Mouse (Mus musculus): ENCODE measurements around the gene Snca. TPM values are rescaled to one million over a fixed set of nuclear protein-coding genes. Genes with fewer than 3 reads are reported as not detected.

The Snca gene
- polyA plus RNA-seq, 1 experiment from 2014 or later = 425 TPM

- ATAC-seq (ENCODE audit: low read depth) (no peak), DNase-seq (no peak)
- Histone ChIP-seq H3K4me2 (no peak overlapping the region), H3K36me3 (peaks cover 47% of the 10 kb centered on the region), H3K27ac (no peak overlapping the region), H3K4me1 (replicated peaks) (no peaks in the 10 kb centered on the region), H3K4me3 (replicated peaks) (no peak overlapping the region), H3K9ac (no peak overlapping the region), H3K27me3 (no peaks in the 10 kb centered on the region), H3K9me3 (replicated peaks) (no peaks in the 10 kb centered on the region)
- 84% methylated on average over 1 of the region's 1 CpGs for WGBS (ENCODE audit: insufficient replicate concordance)
These were observed 42.7 kb downstream of the Snca start for GRCm38 (mm10) chr6:60786955-60787354.

- Histone ChIP-seq H3K4me2 (no peak overlapping the region), H3K27me3 (no peaks in the 10 kb centered on the region), H3K4me1 (replicated peaks) (no peaks in the 10 kb centered on the region), H3K4me3 (replicated peaks) (no peak overlapping the region), H3K27ac (no peak overlapping the region), H3K36me3 (peaks cover 38% of the 10 kb centered on the region), H3K9ac (no peak overlapping the region), H3K9me3 (replicated peaks) (no peaks in the 10 kb centered on the region)
- 85% methylated on average over 1 of the region's 1 CpGs for WGBS (ENCODE audit: insufficient replicate concordance)
- no peak for ATAC-seq (ENCODE audit: low read depth)
- DNase-seq = no peak
These were observed 57.8 kb downstream of the Snca start for GRCm38 (mm10) chr6:60771899-60772298.

- H3K27me3 ChIP-seq = no peaks in the 10 kb centered on the region
- no peak for DNase-seq
- no peak overlapping the region for H3K4me3 ChIP-seq (replicated peaks)
- no peak overlapping the region for H3K4me2 ChIP-seq
- peaks cover 33% of the 10 kb centered on the region for H3K36me3 ChIP-seq
- no peak overlapping the region for H3K27ac ChIP-seq
- WGBS (ENCODE audit: insufficient replicate concordance) = 76% methylated on average over 3 of the region's 3 CpGs
- no peaks in the 10 kb centered on the region for H3K9me3 ChIP-seq (replicated peaks)
- ATAC-seq (ENCODE audit: low read depth) = no peak
- H3K4me1 ChIP-seq (replicated peaks) = no peaks in the 10 kb centered on the region
- H3K9ac ChIP-seq = no peak overlapping the region
These were observed 64.0 kb downstream of the Snca start for GRCm38 (mm10) chr6:60765696-60766095.

- Histone ChIP-seq H3K4me3 (replicated peaks) (no peak overlapping the region), H3K4me1 (replicated peaks) (no peaks in the 10 kb centered on the region), H3K9me3 (replicated peaks) (no peaks in the 10 kb centered on the region), H3K27me3 (no peaks in the 10 kb centered on the region), H3K27ac (no peak overlapping the region), H3K4me2 (no peak overlapping the region), H3K36me3 (peaks cover 29% of the 10 kb centered on the region), H3K9ac (no peak overlapping the region)
- WGBS (ENCODE audit: insufficient replicate concordance) = 91% methylated on average over 4 of the region's 4 CpGs
- ATAC-seq (ENCODE audit: low read depth) (no peak), DNase-seq (no peak)
These were observed 66.8 kb downstream of the Snca start for GRCm38 (mm10) chr6:60762864-60763263.

- WGBS (ENCODE audit: insufficient replicate concordance) = 70% methylated on average over 2 of the region's 2 CpGs
These were observed 67.9 kb downstream of the Snca start for GRCm38 (mm10) chr6:60761710-60762109.

GRCm38 (mm10) chr6:60754975-60755374 lies 74.7 kb downstream of the Snca start:
- H3K36me3 ChIP-seq = peaks cover 19% of the 10 kb centered on the region
- H3K4me2 ChIP-seq = no peak overlapping the region
- no peak overlapping the region for H3K9ac ChIP-seq
- 71% methylated on average over 1 of the region's 1 CpGs for WGBS (ENCODE audit: insufficient replicate concordance)
- H3K27me3 ChIP-seq = no peaks in the 10 kb centered on the region
- H3K27ac ChIP-seq = no peak overlapping the region
- no peaks in the 10 kb centered on the region for H3K4me1 ChIP-seq (replicated peaks)
- no peaks in the 10 kb centered on the region for H3K9me3 ChIP-seq (replicated peaks)
- H3K4me3 ChIP-seq (replicated peaks) = no peak overlapping the region
- no peak for ATAC-seq (ENCODE audit: low read depth)
- no peak for DNase-seq

More at GRCm38 (mm10) chr6:60761710-60762109, 67.9 kb downstream of the Snca start:
- Histone ChIP-seq H3K27me3 (no peaks in the 10 kb centered on the region), H3K4me1 (replicated peaks) (no peaks in the 10 kb centered on the region), H3K9ac (no peak overlapping the region), H3K4me2 (no peak overlapping the region), H3K36me3 (peaks cover 23% of the 10 kb centered on the region), H3K9me3 (replicated peaks) (no peaks in the 10 kb centered on the region), H3K27ac (no peak overlapping the region), H3K4me3 (replicated peaks) (no peak overlapping the region)
- no peak for DNase-seq
- no peak for ATAC-seq (ENCODE audit: low read depth)

GRCm38 (mm10) chr6:60745965-60746364 lies 83.7 kb downstream of the Snca start:
- Histone ChIP-seq H3K4me3 (replicated peaks) (no peak overlapping the region), H3K9me3 (replicated peaks) (no peaks in the 10 kb centered on the region), H3K9ac (no peak overlapping the region), H3K4me1 (replicated peaks) (no peaks in the 10 kb centered on the region), H3K4me2 (no peak overlapping the region), H3K27me3 (no peaks in the 10 kb centered on the region), H3K27ac (no peak overlapping the region), H3K36me3 (peaks cover 49% of the 10 kb centered on the region)
- DNase-seq (no peak), ATAC-seq (ENCODE audit: low read depth) (no peak)

- ATAC-seq (ENCODE audit: low read depth) (no peak), DNase-seq (no peak)
- Histone ChIP-seq H3K36me3 (peaks cover 52% of the 10 kb centered on the region), H3K9me3 (replicated peaks) (no peaks in the 10 kb centered on the region), H3K9ac (no peak overlapping the region), H3K4me1 (replicated peaks) (no peaks in the 10 kb centered on the region), H3K4me2 (no peak overlapping the region), H3K4me3 (replicated peaks) (no peak overlapping the region), H3K27ac (no peak overlapping the region), H3K27me3 (no peaks in the 10 kb centered on the region)
- 87% methylated on average over 2 of the region's 2 CpGs for WGBS (ENCODE audit: insufficient replicate concordance)
These were observed 88.1 kb downstream of the Snca start for GRCm38 (mm10) chr6:60741427-60742071.

GRCm38 (mm10) chr6:60739776-60740175 lies 89.9 kb downstream of the Snca start:
- Histone ChIP-seq H3K36me3 (peaks cover 42% of the 10 kb centered on the region), H3K9me3 (replicated peaks) (no peaks in the 10 kb centered on the region), H3K4me3 (replicated peaks) (no peak overlapping the region), H3K4me2 (no peak overlapping the region), H3K27me3 (no peaks in the 10 kb centered on the region), H3K4me1 (replicated peaks) (no peaks in the 10 kb centered on the region), H3K27ac (no peak overlapping the region), H3K9ac (no peak overlapping the region)
- ATAC-seq (ENCODE audit: low read depth) = no peak
- no peak for DNase-seq
- 80% methylated on average over 1 of the region's 1 CpGs for WGBS (ENCODE audit: insufficient replicate concordance)

- H3K36me3 ChIP-seq = peaks cover 26% of the 10 kb centered on the region
- H3K4me1 ChIP-seq (replicated peaks) = no peaks in the 10 kb centered on the region
- WGBS (ENCODE audit: insufficient replicate concordance) = 50% methylated on average over 2 of the region's 2 CpGs
- no peak overlapping the region for H3K4me2 ChIP-seq
- DNase-seq (no peak), ATAC-seq (ENCODE audit: low read depth) (no peak)
- H3K4me3 ChIP-seq (replicated peaks) = no peak overlapping the region
- no peaks in the 10 kb centered on the region for H3K27me3 ChIP-seq
- no peak overlapping the region for H3K9ac ChIP-seq
- H3K9me3 ChIP-seq (replicated peaks) = no peaks in the 10 kb centered on the region
- H3K27ac ChIP-seq = no peak overlapping the region
These were observed 98.5 kb downstream of the Snca start for GRCm38 (mm10) chr6:60731164-60731563.

GRCm38 (mm10) chr6:60724110-60724829 lies 105.4 kb downstream of the Snca start:
- DNase-seq (no peak), ATAC-seq (ENCODE audit: low read depth) (no peak)
- H3K4me2 ChIP-seq = no peak overlapping the region
- no peak overlapping the region for H3K27ac ChIP-seq
- no peaks in the 10 kb centered on the region for H3K9me3 ChIP-seq (replicated peaks)
- H3K4me3 ChIP-seq (replicated peaks) = no peak overlapping the region
- WGBS (ENCODE audit: insufficient replicate concordance) = 69% methylated on average over 2 of the region's 2 CpGs
- no peaks in the 10 kb centered on the region for H3K27me3 ChIP-seq
- no peaks in the 10 kb centered on the region for H3K4me1 ChIP-seq (replicated peaks)
- no peaks in the 10 kb centered on the region for H3K36me3 ChIP-seq
- no peak overlapping the region for H3K9ac ChIP-seq

- no peak overlapping the region for H3K4me3 ChIP-seq (replicated peaks)
- H3K9me3 ChIP-seq (replicated peaks) = no peaks in the 10 kb centered on the region
- no peaks in the 10 kb centered on the region for H3K27me3 ChIP-seq
- no peak overlapping the region for H3K4me2 ChIP-seq
- no peak for DNase-seq
- no peak overlapping the region for H3K9ac ChIP-seq
- H3K27ac ChIP-seq = no peak overlapping the region
- H3K4me1 ChIP-seq (replicated peaks) = no peaks in the 10 kb centered on the region
- WGBS (ENCODE audit: insufficient replicate concordance) = 69% methylated on average over 3 of the region's 3 CpGs
- ATAC-seq (ENCODE audit: low read depth) = no peak
- no peaks in the 10 kb centered on the region for H3K36me3 ChIP-seq
These were observed 112.1 kb downstream of the Snca start for GRCm38 (mm10) chr6:60717566-60717965.
